Mouse (Mus musculus): Measurements from ENCODE around the gene Tex2.

- no peak for TF ChIP-seq CHD2 (IDR thresholded peaks at IDR 0.05; ENCODE audit: low read depth, low read length)
- no peak for TF ChIP-seq ZNF384 (IDR thresholded peaks at IDR 0.05; ENCODE audit: low read depth, low read length)
- TF ChIP-seq MAFK (IDR thresholded peaks at IDR 0.05; ENCODE audit: insufficient read depth, low read depth, low read length), result no peak
Measured at GRCm38 (mm10) chr11:106489036-106489693, 124.1 kb downstream of the Tex2 start.
